ENCODE assay signal across 11 mouse cellular contexts in the genomic region with DNA sequence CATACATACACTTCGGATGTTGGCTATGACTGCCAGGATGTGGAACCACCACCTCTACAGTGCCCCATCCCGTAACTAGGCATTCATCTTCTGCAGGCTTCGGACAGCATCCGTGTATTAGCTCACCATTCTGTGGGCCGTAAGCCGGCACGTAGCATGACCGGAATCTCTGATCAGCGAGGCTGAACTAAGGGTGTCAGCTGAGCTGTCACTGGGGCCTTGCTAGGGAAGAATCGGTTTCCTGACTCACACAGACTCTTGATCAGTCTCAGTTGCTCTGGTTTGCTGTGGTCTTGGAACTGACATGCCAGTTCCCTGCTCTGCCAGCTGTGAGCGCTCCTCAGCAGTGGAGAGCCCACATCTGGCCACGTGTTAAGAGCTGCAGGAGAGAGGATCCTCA.
DNase-seq lines count a peak whose midpoint lies in the region; ATAC-seq and TF ChIP-seq lines count a peak whose summit lies in the region.
"Had no signal": no experiment of that assay in that cellular context is flagged by ENCODE, and none has a peak within 500 bp of the region (broad histone marks: within the 10 kb centered on the region; RNA-seq: fewer than 3 reads in every experiment).

No protein-coding gene starts in this region.

- H3K27ac ChIP-seq in forebrain, embryonic 15.5 days (replicated peaks) = 0 out of 2 replicates have a peak overlapping the region, but pooled peaks have one; percentile 3
- no peak overlapping the region for H3K27ac ChIP-seq in forebrain, embryonic 10.5 days
- peak overlapping the region; percentile 72 for H3K27ac ChIP-seq in hindbrain, embryonic 16.5 days (ENCODE audit: low read depth, low read length)
- H3K27ac ChIP-seq in stomach, postnatal 0 days (replicated peaks) = peak overlapping the region; percentile 31; the same call in 1 of the 2 replicates
- H3K27ac ChIP-seq: embryonic facial prominence, embryonic 12.5 days; liver, embryonic 13.5 days had no signal

- TF ChIP-seq EP300 in stomach, postnatal 0 days (optimal IDR thresholded peaks at IDR 0.05) = no peak

- TF ChIP-seq CTCF in stomach, postnatal 0 days (IDR thresholded peaks at IDR 0.05; ENCODE audit: low read depth) = no peak

- no peaks in the 10 kb centered on the region for H3K9me3 ChIP-seq in forebrain, embryonic 15.5 days
- H3K9me3 ChIP-seq in forebrain, embryonic 10.5 days = no peaks in the 10 kb centered on the region
- H3K9me3 ChIP-seq in hindbrain, embryonic 16.5 days (ENCODE audit: control insufficient read depth, low read length) = no peaks in the 10 kb centered on the region
- no peaks in the 10 kb centered on the region for H3K9me3 ChIP-seq in stomach, postnatal 0 days (ENCODE audit: control insufficient read depth, low read length)
- H3K9me3 ChIP-seq: embryonic facial prominence, embryonic 12.5 days; liver, embryonic 13.5 days had no signal

- peaks cover 73% of the 10 kb centered on the region for H3K4me1 ChIP-seq in forebrain, embryonic 15.5 days
- peaks cover 69% of the 10 kb centered on the region for H3K4me1 ChIP-seq in forebrain, embryonic 10.5 days
- peaks cover 69% of the 10 kb centered on the region for H3K4me1 ChIP-seq in hindbrain, embryonic 16.5 days (ENCODE audit: control insufficient read depth, insufficient read depth, low read depth, low read length)
- H3K4me1 ChIP-seq in stomach, postnatal 0 days (replicated peaks; ENCODE audit: control insufficient read depth, insufficient read depth) = peaks cover 14% of the 10 kb centered on the region; the same call in 1 of the 2 replicates

- no peaks in the 10 kb centered on the region for H3K36me3 ChIP-seq in forebrain, embryonic 15.5 days
- peaks cover 4% of the 10 kb centered on the region; the same call in 1 of the 2 replicates for H3K36me3 ChIP-seq in forebrain, embryonic 10.5 days (replicated peaks)
- H3K36me3 ChIP-seq in hindbrain, embryonic 16.5 days (ENCODE audit: control insufficient read depth, insufficient read depth, low read length) = no peaks in the 10 kb centered on the region
- no peaks in the 10 kb centered on the region for H3K36me3 ChIP-seq in stomach, postnatal 0 days (ENCODE audit: control insufficient read depth, insufficient read depth, low read length)
- H3K36me3 ChIP-seq: embryonic facial prominence, embryonic 12.5 days; liver, embryonic 13.5 days had no signal

- DNase-seq in forebrain, embryonic 10.5 days (ENCODE audit: extremely low spot score, low spot score) = no peak
- DNase-seq in lung, postnatal 10 days = peak; percentile 23
- DNase-seq in lung, postnatal 25 days (ENCODE audit: low spot score) = no peak
- DNase-seq in stomach, postnatal 0 days (ENCODE audit: low spot score) = no peak
- no peak for DNase-seq in right cerebral cortex, adult 18-20 months
- DNase-seq: layer of hippocampus, postnatal 36 days; liver, embryonic 13.5 days had no signal

- WGBS in forebrain, embryonic 15.5 days = 62% methylated on average over 12 of the region's 12 CpGs
- WGBS in forebrain, embryonic 10.5 days = 90% methylated on average over 12 of the region's 12 CpGs
- 39% methylated on average over 12 of the region's 12 CpGs for WGBS in hindbrain, embryonic 16.5 days
- 76% methylated on average over 12 of the region's 12 CpGs for WGBS in stomach, postnatal 0 days

- no peak overlapping the region for H3K4me2 ChIP-seq in forebrain, embryonic 15.5 days (replicated peaks)
- no peak overlapping the region for H3K4me2 ChIP-seq in hindbrain, embryonic 16.5 days (ENCODE audit: low read length)
- no peak overlapping the region for H3K4me2 ChIP-seq in stomach, postnatal 0 days (replicated peaks; ENCODE audit: low read depth)
- H3K4me2 ChIP-seq: embryonic facial prominence, embryonic 12.5 days; liver, embryonic 13.5 days had no signal

- no peak overlapping the region for H3K4me3 ChIP-seq in forebrain, embryonic 15.5 days
- no peak overlapping the region for H3K4me3 ChIP-seq in forebrain, embryonic 10.5 days
- H3K4me3 ChIP-seq in hindbrain, embryonic 16.5 days (ENCODE audit: low read length) = no peak overlapping the region
- H3K4me3 ChIP-seq in stomach, postnatal 0 days (ENCODE audit: low read depth, low read length) = no peak overlapping the region
- H3K4me3 ChIP-seq: embryonic facial prominence, embryonic 12.5 days; liver, embryonic 13.5 days had no signal

- H3K27me3 ChIP-seq in forebrain, embryonic 15.5 days = no peaks in the 10 kb centered on the region
- H3K27me3 ChIP-seq in forebrain, embryonic 10.5 days (ENCODE audit: poor library complexity, severe bottlenecking) = no peaks in the 10 kb centered on the region
- H3K27me3 ChIP-seq in hindbrain, embryonic 16.5 days (replicated peaks; ENCODE audit: control insufficient read depth, insufficient read depth, low read length) = no peaks in the 10 kb centered on the region
- no peaks in the 10 kb centered on the region for H3K27me3 ChIP-seq in stomach, postnatal 0 days (ENCODE audit: control insufficient read depth, insufficient read depth, low read length)
- H3K27me3 ChIP-seq: embryonic facial prominence, embryonic 12.5 days; liver, embryonic 13.5 days had no signal

- H3K9ac ChIP-seq in forebrain, embryonic 15.5 days (replicated peaks) = no peak overlapping the region
- H3K9ac ChIP-seq in hindbrain, embryonic 16.5 days (ENCODE audit: low read depth, low read length) = no peak overlapping the region
- no peak overlapping the region for H3K9ac ChIP-seq in stomach, postnatal 0 days (ENCODE audit: low read length)
- H3K9ac ChIP-seq: embryonic facial prominence, embryonic 12.5 days; liver, embryonic 13.5 days had no signal

- ATAC-seq in forebrain, embryonic 15.5 days (replicated peaks) = no peak
- ATAC-seq in hindbrain, embryonic 16.5 days = peak; percentile 4; the same call in 1 of the 2 replicates
- no peak for ATAC-seq in stomach, postnatal 0 days (ENCODE audit: low FRiP score, low TSS enrichment)
- ATAC-seq: intestine, embryonic 16.5 days had no signal
